Mouse (Mus musculus) hindbrain, postnatal 0 days (tissue): ENCODE data around the gene Jak1. TPM values are rescaled to one million over a fixed set of nuclear protein-coding genes. Genes with fewer than 3 reads are reported as not detected.

Experiments used
- ATAC-seq: fragments of 200-750 bp; cut with Nextera tagmentation; 2 replicates; pipeline ENCODE4 v1.8.0; 2017; ENCODE audit warnings: mild to moderate bottlenecking, moderate TSS enrichment, moderate library complexity
- DNase-seq: peaks from one replicate; pipeline ENCODE4 v3.0.0-alpha.2; 2015; ENCODE audit warnings: low spot score
- H3K27ac ChIP-seq: fragments of 300-500 bp; sonication (generic); 2 replicates; pipeline ENCODE4 v1.5.1; 2014; ENCODE audit warnings: mild to moderate bottlenecking
- H3K27me3 ChIP-seq: fragments of 300-500 bp; sonication (generic); 2 replicates; pipeline ENCODE4 v1.6.1; 2014; ENCODE audit warnings: low read length, mixed read lengths; ENCODE audit not compliant: insufficient read depth
- H3K36me3 ChIP-seq: fragments of 300-500 bp; sonication (generic); 2 replicates; pipeline ENCODE4 v1.6.1; 2014; ENCODE audit warnings: low read length, mixed read lengths; ENCODE audit not compliant: insufficient read depth
- H3K4me1 ChIP-seq: fragments of 300-500 bp; sonication (generic); 2 replicates; pipeline ENCODE4 v1.6.1; 2014; ENCODE audit warnings: antibody characterized with exemption, low read length, mixed read lengths; ENCODE audit not compliant: insufficient read depth
- H3K4me2 ChIP-seq: fragments of 300-500 bp; sonication (generic); 2 replicates; pipeline ENCODE4 v1.6.1; 2014; ENCODE audit warnings: low read depth, mild to moderate bottlenecking, low read length, moderate library complexity, mixed read lengths
- H3K4me3 ChIP-seq: fragments of 300-500 bp; sonication (generic); 2 replicates; pipeline ENCODE4 v1.5.1; 2014; ENCODE audit warnings: low read length
- H3K9ac ChIP-seq: fragments of 300-500 bp; sonication (generic); replicated peaks from 2 replicates; pipeline ENCODE4 v1.6.1; 2014; ENCODE audit warnings: mild to moderate bottlenecking, low read length, moderate library complexity, mixed read lengths
- H3K9me3 ChIP-seq: fragments of 300-500 bp; sonication (generic); 2 replicates; pipeline ENCODE4 v1.6.1; 2016; ENCODE audit warnings: low read length, mixed read lengths
- CTCF ChIP-seq: IDR thresholded peaks from 2 replicates; pipeline ENCODE4 v1.5.1; 2016; ENCODE audit warnings: antibody characterized with exemption, control low read depth, low read depth
- WGBS: fragments of 180-500 bp; shearing (Covaris S2); extraction: QIAGEN DNeasy Blood & Tissue Kit; methylation state at CpG from one replicate; pipeline ENCODE4 v1.1.7; 2014; 5-methylcytosine and 5-hydroxymethylcytosine counted together
- polyA plus RNA-seq: library from polyadenylated mRNA; unstranded; fragments of >200 nt; fragmentation: Nextera tagmentation; extraction: Ambion mirVana; gene quantifications from 2 replicates; pipeline ENCODE4 v1.2.1, GENCODE M21; 2015
- total RNA-seq: library from RNA; depleted of rRNA; stranded (reverse); fragments of >200 nt; gene quantifications from 2 replicates; pipeline ENCODE4 v1.2.3, GENCODE M21; 2014

Jak1 gene
- total and polyA plus RNA-seq, 2 experiments from 2014 or later, result 63.1 to 106 TPM

DNA sequence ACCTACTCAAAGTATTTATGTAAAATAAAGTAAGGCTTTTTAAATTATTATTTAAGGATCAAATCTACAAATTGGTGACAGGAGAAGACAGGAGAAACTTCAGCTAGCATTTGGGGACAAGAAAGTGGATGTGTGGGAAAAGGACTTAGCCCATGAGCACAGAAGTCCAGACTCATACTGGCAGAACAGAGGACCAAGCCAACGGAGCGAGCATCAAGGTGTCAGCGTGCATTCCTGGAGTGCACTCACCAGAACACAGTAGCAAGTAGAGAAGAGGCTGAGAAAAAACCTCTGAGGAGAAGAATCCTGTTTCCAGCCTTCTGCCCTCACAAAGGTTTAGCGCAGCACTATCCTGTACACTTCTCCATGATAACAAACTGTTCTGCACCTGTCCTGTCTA is 48.8 kb downstream of the Jak1 start:
- Histone ChIP-seq H3K9ac (no peak overlapping the region), H3K27ac (no peak overlapping the region), H3K9me3 (no peaks in the 10 kb centered on the region), H3K4me3 (no peak overlapping the region), H3K27me3 (no peaks in the 10 kb centered on the region), H3K36me3 (no peaks in the 10 kb centered on the region), H3K4me2 (no peak overlapping the region), H3K4me1 (no peaks in the 10 kb centered on the region)
- no peak for ATAC-seq
- DNase-seq, result no peak
- WGBS, result 86% methylated on average over 4 of the region's 4 CpGs
- TF ChIP-seq CTCF, result no peak

DNA sequence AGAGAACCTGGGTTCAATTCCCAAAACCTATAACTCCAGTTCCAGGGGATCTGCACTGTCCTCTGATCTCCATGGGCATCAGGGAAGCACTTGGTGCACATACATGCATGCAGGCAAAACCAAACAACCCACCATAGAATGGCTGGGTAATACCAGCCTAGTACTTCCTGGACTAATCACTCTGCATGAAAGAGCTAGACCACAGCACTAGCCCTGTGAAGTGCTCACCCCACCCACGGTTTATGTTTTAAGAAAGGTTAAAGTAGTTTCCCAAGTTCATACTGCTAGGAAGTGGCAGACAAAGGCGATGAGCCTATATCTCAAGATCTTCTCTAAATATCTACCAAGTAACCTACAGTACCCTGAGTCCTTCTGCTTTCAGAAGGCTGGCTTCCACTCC is 51.6 kb downstream of the Jak1 start:
- Histone ChIP-seq H3K27me3 (no peaks in the 10 kb centered on the region), H3K4me3 (no peak overlapping the region), H3K36me3 (no peaks in the 10 kb centered on the region), H3K9ac (no peak overlapping the region), H3K27ac (no peak overlapping the region), H3K4me1 (no peaks in the 10 kb centered on the region), H3K4me2 (no peak overlapping the region), H3K9me3 (no peaks in the 10 kb centered on the region)
- no peak for DNase-seq
- 90% methylated on average over 2 of the region's 2 CpGs for WGBS
- no peak for ATAC-seq
- TF ChIP-seq CTCF, result no peak

DNA sequence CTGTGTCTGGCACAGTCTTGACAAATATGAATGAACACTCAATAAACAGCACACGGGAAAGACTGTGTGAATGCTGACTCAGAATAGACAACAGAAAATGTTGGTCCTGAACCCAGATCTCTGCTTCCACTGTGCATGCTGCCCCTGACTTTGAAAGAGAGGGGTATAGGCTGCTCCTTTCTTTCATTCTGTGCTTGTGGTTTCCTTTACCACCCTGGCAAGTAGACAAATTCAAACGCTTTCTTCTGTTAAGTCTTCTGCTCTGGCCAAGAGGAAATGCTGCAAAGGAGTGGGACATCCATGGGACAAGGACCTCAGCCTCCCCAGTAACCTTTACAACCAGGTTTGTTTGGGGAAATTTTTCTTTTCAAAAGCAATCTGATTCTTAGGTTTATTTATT is 57.6 kb downstream of the Jak1 start:
- no peak for TF ChIP-seq CTCF
- H3K4me1 ChIP-seq, result no peaks in the 10 kb centered on the region
- ATAC-seq (no peak), DNase-seq (no peak)
- no peak overlapping the region for H3K27ac ChIP-seq
- 78% methylated on average over 2 of the region's 2 CpGs for WGBS
- H3K4me3 ChIP-seq, result no peak overlapping the region
- no peaks in the 10 kb centered on the region for H3K9me3 ChIP-seq
- H3K36me3 ChIP-seq, result no peaks in the 10 kb centered on the region
- H3K4me2 ChIP-seq, result no peak overlapping the region
- no peaks in the 10 kb centered on the region for H3K27me3 ChIP-seq
- no peak overlapping the region for H3K9ac ChIP-seq

GRCm38 (mm10) chr4:101203518-101203917 is 61.6 kb downstream of the Jak1 start:
- WGBS, result 77% methylated on average over 1 of the region's 1 CpGs
- no peak overlapping the region for H3K9ac ChIP-seq

GRCm38 (mm10) chr4:101202626-101203025 is 62.5 kb downstream of the Jak1 start:
- Histone ChIP-seq H3K36me3 (no peaks in the 10 kb centered on the region), H3K9ac (no peak overlapping the region), H3K4me1 (no peaks in the 10 kb centered on the region), H3K4me3 (no peak overlapping the region), H3K27ac (no peak overlapping the region), H3K4me2 (no peak overlapping the region), H3K27me3 (no peaks in the 10 kb centered on the region), H3K9me3 (no peaks in the 10 kb centered on the region)
- WGBS, result 92% methylated on average over 10 of the region's 10 CpGs
- no peak for TF ChIP-seq CTCF
- ATAC-seq (no peak), DNase-seq (no peak)

More at GRCm38 (mm10) chr4:101203518-101203917, 61.6 kb downstream of the Jak1 start:
- Histone ChIP-seq H3K4me2 (no peak overlapping the region), H3K4me1 (no peaks in the 10 kb centered on the region), H3K27ac (no peak overlapping the region), H3K9me3 (no peaks in the 10 kb centered on the region), H3K27me3 (no peaks in the 10 kb centered on the region), H3K36me3 (no peaks in the 10 kb centered on the region), H3K4me3 (no peak overlapping the region)
- TF ChIP-seq CTCF, result no peak
- ATAC-seq (no peak), DNase-seq (no peak)

DNA sequence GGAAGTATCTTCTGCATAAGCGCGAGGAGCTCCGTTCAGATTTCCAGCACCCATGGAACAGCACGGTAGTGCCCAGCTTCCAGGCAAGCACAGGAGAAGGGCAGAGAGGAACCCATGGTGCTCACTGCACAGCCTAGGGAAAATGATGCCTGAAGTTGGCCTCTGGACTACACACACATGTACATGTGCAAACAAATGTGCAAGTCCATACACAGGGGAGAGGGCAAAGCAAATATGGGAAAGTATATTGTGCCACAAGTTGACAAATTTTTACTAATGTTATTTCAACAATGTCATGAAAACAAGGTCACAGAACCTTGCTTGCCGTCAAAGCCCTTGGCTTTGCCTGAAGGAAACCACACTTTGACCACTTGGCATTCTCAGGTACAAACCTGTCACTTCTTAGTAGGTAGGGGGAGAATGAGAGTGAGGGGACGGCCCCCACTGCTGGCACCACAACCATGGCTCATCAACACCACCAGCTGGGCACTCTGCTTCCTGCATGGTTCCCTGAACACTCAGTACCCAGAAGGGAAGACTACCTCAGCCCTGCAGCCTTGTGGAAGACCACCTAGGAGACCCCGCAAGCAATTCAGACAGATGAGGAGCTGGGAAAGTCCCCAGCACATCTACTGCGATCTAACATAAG is 65.5 kb downstream of the Jak1 start:
- H3K27me3 ChIP-seq, result no peaks in the 10 kb centered on the region
- no peak overlapping the region for H3K4me2 ChIP-seq
- ATAC-seq (no peak), DNase-seq (no peak)
- H3K9ac ChIP-seq, result no peak overlapping the region
- TF ChIP-seq CTCF, result no peak
- H3K9me3 ChIP-seq, result no peaks in the 10 kb centered on the region
- no peak overlapping the region for H3K27ac ChIP-seq
- H3K4me1 ChIP-seq, result no peaks in the 10 kb centered on the region
- H3K36me3 ChIP-seq, result no peaks in the 10 kb centered on the region
- 95% methylated on average over 8 of the region's 8 CpGs for WGBS
- H3K4me3 ChIP-seq, result no peak overlapping the region

- ATAC-seq, result peak; percentile 81
- H3K9me3 ChIP-seq, result no peaks in the 10 kb centered on the region
- TF ChIP-seq CTCF, result peak; percentile 62
- no peak overlapping the region for H3K4me2 ChIP-seq
- WGBS, result 37% methylated on average over 2 of the region's 2 CpGs
- H3K36me3 ChIP-seq, result no peaks in the 10 kb centered on the region
- H3K27ac ChIP-seq, result peak overlapping the region; percentile 4; the same call in 1 of the 2 replicates
- no peak overlapping the region for H3K9ac ChIP-seq
- no peaks in the 10 kb centered on the region for H3K27me3 ChIP-seq
- no peaks in the 10 kb centered on the region for H3K4me1 ChIP-seq
- no peak overlapping the region for H3K4me3 ChIP-seq
- DNase-seq, result peak; percentile 71
Measured at GRCm38 (mm10) chr4:101198333-101198732, 66.7 kb downstream of the Jak1 start.
